Mouse (Mus musculus) kidney, adult 2 months (tissue): Measurements from ENCODE around the gene 1810037I17Rik. TPM values are rescaled to one million over a fixed set of nuclear protein-coding genes. Genes with fewer than 3 reads are reported as not detected.

ENCODE experiments used
- DNase-seq: peaks from one replicate; pipeline ENCODE4 v3.0.0; 2021
- H3K27ac ChIP-seq: fragments of 200-500 bp; 2 replicates; pipeline ENCODE4 v1.5.1; 2012; ENCODE audit warnings: low read depth, low read length, control low read depth, inconsistent platforms; ENCODE audit not compliant: insufficient read depth
- H3K27me3 ChIP-seq: fragments of 200-500 bp; replicated peaks from 2 replicates; pipeline ENCODE4 v1.6.1; 2012; ENCODE audit warnings: mild to moderate bottlenecking, moderate library complexity, low read length, inconsistent platforms; ENCODE audit not compliant: control insufficient read depth, insufficient read depth
- H3K36me3 ChIP-seq: fragments of 200-500 bp; 2 replicates; pipeline ENCODE4 v1.6.1; 2012; ENCODE audit warnings: mild to moderate bottlenecking, moderate library complexity, low read length, inconsistent platforms; ENCODE audit not compliant: control insufficient read depth, insufficient read depth
- H3K4me1 ChIP-seq: fragments of 200-500 bp; 2 replicates; pipeline ENCODE4 v1.6.1; 2011; ENCODE audit warnings: low read length; ENCODE audit not compliant: control insufficient read depth, insufficient read depth
- H3K4me3 ChIP-seq: fragments of 200-500 bp; 2 replicates; pipeline ENCODE4 v1.5.1; 2011; ENCODE audit warnings: mild to moderate bottlenecking, low read depth, low read length, control low read depth; ENCODE audit not compliant: insufficient read depth
- CTCF ChIP-seq: fragments of 200-500 bp; conservative IDR thresholded peaks from 2 replicates; pipeline ENCODE4 v1.5.1; 2011; ENCODE audit warnings: low read depth, mild to moderate bottlenecking, control low read depth, low read length, moderate library complexity, mixed read lengths; ENCODE audit not compliant: insufficient read depth, insufficient read length
- POLR2A ChIP-seq: fragments of 200-500 bp; IDR thresholded peaks from one replicate; pipeline ENCODE4 v1.6.1; 2011; ENCODE audit warnings: low read depth, low read length, control low read depth
- WGBS: fragments of 180-500 bp; shearing (Covaris S2); methylation state at CpG from one replicate; pipeline ENCODE4 v1.1.7; 2018; 5-methylcytosine and 5-hydroxymethylcytosine counted together
- polyA plus RNA-seq: library from polyadenylated mRNA; depleted of rRNA; stranded (reverse); fragments of >200 nt; gene quantifications from 2 replicates; pipeline ENCODE4 v1.2.3, GENCODE M21; 2012

The 1810037I17Rik gene
- polyA plus RNA-seq, 1 experiment = 46.3 TPM

- H3K36me3 ChIP-seq = peaks cover 4% of the 10 kb centered on the region; the same call in 1 of the 2 replicates
- H3K27ac ChIP-seq = no peak overlapping the region
- TF ChIP-seq POLR2A (no peak), CTCF (no peak)
- DNase-seq = peak; percentile 39
- 85% methylated on average over 2 of the region's 2 CpGs for WGBS
- H3K4me1 ChIP-seq = no peaks in the 10 kb centered on the region; the same call in 1 of the 2 replicates
- no peak overlapping the region for H3K4me3 ChIP-seq
- no peaks in the 10 kb centered on the region for H3K27me3 ChIP-seq
Measured at GRCm38 (mm10) chr3:122939215-122939614, 15.2 kb downstream of the 1810037I17Rik start.

- Histone ChIP-seq H3K36me3 (no peaks in the 10 kb centered on the region; the same call in 1 of the 2 replicates), H3K4me3 (no peak overlapping the region), H3K4me1 (no peaks in the 10 kb centered on the region; the same call in 1 of the 2 replicates), H3K27ac (no peak overlapping the region), H3K27me3 (no peaks in the 10 kb centered on the region)
- no peak for DNase-seq
- TF ChIP-seq POLR2A (no peak), CTCF (no peak)
- 57% methylated on average over 6 of the region's 6 CpGs for WGBS
Measured at GRCm38 (mm10) chr3:122943387-122943890, 19.4 kb downstream of the 1810037I17Rik start.

GRCm38 (mm10) chr3:122950129-122950528, 26.1 kb downstream of the 1810037I17Rik start:
- Histone ChIP-seq H3K27ac (no peak overlapping the region), H3K4me3 (no peak overlapping the region), H3K4me1 (no peaks in the 10 kb centered on the region), H3K36me3 (no peaks in the 10 kb centered on the region; the same call in none of the 2 replicates), H3K27me3 (no peaks in the 10 kb centered on the region)
- no peak for TF ChIP-seq POLR2A
- no peak for TF ChIP-seq CTCF
- no peak for DNase-seq
- 87% methylated on average over 2 of the region's 2 CpGs for WGBS

GRCm38 (mm10) chr3:122964301-122964700, 40.3 kb downstream of the 1810037I17Rik start:
- 80% methylated on average over 5 of the region's 5 CpGs for WGBS
- TF ChIP-seq CTCF (no peak), POLR2A (no peak)
- no peak for DNase-seq
- Histone ChIP-seq H3K27me3 (no peaks in the 10 kb centered on the region), H3K36me3 (peaks cover 3% of the 10 kb centered on the region), H3K27ac (no peak overlapping the region), H3K4me3 (no peak overlapping the region), H3K4me1 (no peaks in the 10 kb centered on the region)

- TF ChIP-seq POLR2A (no peak), CTCF (no peak)
- Histone ChIP-seq H3K4me3 (no peak overlapping the region), H3K4me1 (no peaks in the 10 kb centered on the region), H3K27ac (no peak overlapping the region), H3K36me3 (peaks cover 2% of the 10 kb centered on the region; the same call in 1 of the 2 replicates), H3K27me3 (no peaks in the 10 kb centered on the region)
- no peak for DNase-seq
- 91% methylated on average over 9 of the region's 9 CpGs for WGBS
Measured at GRCm38 (mm10) chr3:122968391-122968790, 44.4 kb downstream of the 1810037I17Rik start.

- 76% methylated on average over 3 of the region's 3 CpGs for WGBS
- Histone ChIP-seq H3K4me1 (peaks cover 3% of the 10 kb centered on the region; the same call in 1 of the 2 replicates), H3K27me3 (no peaks in the 10 kb centered on the region), H3K36me3 (no peaks in the 10 kb centered on the region; the same call in 1 of the 2 replicates), H3K4me3 (no peak overlapping the region), H3K27ac (no peak overlapping the region)
- no peak for DNase-seq
- TF ChIP-seq POLR2A = no peak
- no peak for TF ChIP-seq CTCF
Measured at GRCm38 (mm10) chr3:122972126-122972822, 48.3 kb downstream of the 1810037I17Rik start.

GRCm38 (mm10) chr3:122974833-122975232, 50.8 kb downstream of the 1810037I17Rik start:
- no peak overlapping the region for H3K4me3 ChIP-seq
- TF ChIP-seq CTCF (no peak), POLR2A (no peak)
- DNase-seq = no peak
- H3K27ac ChIP-seq = no peak overlapping the region
- WGBS = 84% methylated on average over 3 of the region's 3 CpGs
- H3K4me1 ChIP-seq = peaks cover 6% of the 10 kb centered on the region; the same call in 1 of the 2 replicates
- no peaks in the 10 kb centered on the region for H3K27me3 ChIP-seq
- no peaks in the 10 kb centered on the region; the same call in 1 of the 2 replicates for H3K36me3 ChIP-seq
